Mouse (Mus musculus): ENCODE results near the gene Mthfr. TPM values are rescaled to one million over a fixed set of nuclear protein-coding genes. Genes with fewer than 3 reads are reported as not detected.

Mthfr gene
- polyA plus RNA-seq (2015; fragmentation: Nextera tagmentation; extraction: Ambion mirVana), result 17.3 and 22.0 TPM in 2 replicates

GRCm38 (mm10) chr4:148038600-148039253, at the start of gene Mthfr, which contains the start of gene Clcn6:
Gene Mthfr, plus strand, starts transcription at chr4:148039077.
Gene Clcn6, minus strand, starts transcription at chr4:148038821.
- H3K4me2 ChIP-seq (ENCODE audit: low read length), result peak within 1 kb of the TSS; percentile 65
- H3K27ac ChIP-seq (ENCODE audit: low read length), result peak within 1 kb of the TSS; percentile 89
- no peaks in the 10 kb centered on the region for H3K36me3 ChIP-seq (ENCODE audit: control insufficient read depth, insufficient read depth)
- no peaks in the 10 kb centered on the region for H3K9me3 ChIP-seq (ENCODE audit: control insufficient read depth, low read length)
- peak within 1 kb of the TSS; percentile 78 for H3K9ac ChIP-seq (replicated peaks; ENCODE audit: low read depth, low read length)
- under 1% methylated on average over 54 of the region's 54 CpGs for WGBS
- no peaks in the 10 kb centered on the region for H3K27me3 ChIP-seq (replicated peaks; ENCODE audit: control insufficient read depth, insufficient read depth, low read length)
- H3K4me1 ChIP-seq (replicated peaks; ENCODE audit: control insufficient read depth, insufficient read depth, low read length), result peaks cover 39% of the 10 kb centered on the region
- H3K4me3 ChIP-seq (replicated peaks; ENCODE audit: low read length), result peak within 1 kb of the TSS; percentile 62
- ATAC-seq, result peak; percentile 95

DNA sequence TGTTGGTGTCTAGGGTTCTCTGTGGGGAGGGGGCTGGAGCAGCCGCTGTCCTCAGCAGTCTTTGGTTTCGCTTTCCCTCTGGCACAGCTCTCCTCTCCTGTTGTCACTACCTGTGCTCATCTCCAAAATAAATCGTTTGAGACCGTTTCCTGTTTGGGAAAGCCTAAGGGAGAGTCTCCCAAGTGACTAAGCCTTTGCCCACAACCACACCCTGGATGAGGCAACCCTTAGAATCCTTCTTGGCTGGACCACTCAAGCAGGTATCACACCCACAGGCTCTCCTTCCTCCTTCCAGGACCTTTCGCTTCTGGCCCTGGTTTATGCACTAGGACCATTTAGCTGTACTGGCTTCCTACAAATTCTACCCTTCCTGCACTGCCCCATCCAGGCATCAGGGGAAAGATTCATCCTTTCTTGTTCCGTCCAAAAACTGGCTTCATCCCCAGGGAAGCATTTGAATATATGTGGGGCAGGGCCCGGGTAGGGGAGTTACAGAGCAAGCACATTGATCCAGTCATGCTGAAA, 45.2 kb upstream of the Mthfr start:
- H3K4me3 ChIP-seq (replicated peaks; ENCODE audit: low read length), result no peak overlapping the region
- no peaks in the 10 kb centered on the region for H3K4me1 ChIP-seq (replicated peaks; ENCODE audit: control insufficient read depth, insufficient read depth, low read length)
- H3K36me3 ChIP-seq (ENCODE audit: control insufficient read depth, insufficient read depth), result no peaks in the 10 kb centered on the region
- H3K9ac ChIP-seq (replicated peaks; ENCODE audit: low read depth, low read length), result no peak overlapping the region
- 68% methylated on average over 7 of the region's 7 CpGs for WGBS
- H3K27ac ChIP-seq (ENCODE audit: low read length), result no peak overlapping the region
- no peaks in the 10 kb centered on the region for H3K27me3 ChIP-seq (replicated peaks; ENCODE audit: control insufficient read depth, insufficient read depth, low read length)
- no peak overlapping the region for H3K4me2 ChIP-seq (ENCODE audit: low read length)
- no peaks in the 10 kb centered on the region for H3K9me3 ChIP-seq (ENCODE audit: control insufficient read depth, low read length)
- no peak for ATAC-seq

DNA sequence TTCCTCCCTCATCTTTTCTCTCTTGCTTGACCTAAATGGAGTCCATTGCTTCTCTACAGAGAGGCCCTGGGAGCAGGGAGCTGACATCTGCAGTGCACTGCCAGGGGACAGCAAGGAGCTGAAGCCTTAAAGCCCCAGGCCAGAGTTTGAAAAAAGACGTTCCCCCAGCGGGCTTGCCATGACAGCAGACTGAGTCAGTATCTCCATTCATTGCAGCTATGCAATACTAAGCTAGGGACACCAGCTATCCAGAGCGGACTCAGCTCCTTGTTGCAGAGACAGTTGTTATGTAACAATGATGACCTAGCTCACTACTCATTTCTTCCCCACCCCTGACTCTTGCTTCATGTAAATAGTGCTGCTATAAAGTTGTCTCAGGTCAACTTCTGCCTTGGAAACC, 43.6 kb upstream of the Mthfr start:
- H3K9ac ChIP-seq (replicated peaks; ENCODE audit: low read depth, low read length), result no peak overlapping the region
- H3K27me3 ChIP-seq (replicated peaks; ENCODE audit: control insufficient read depth, insufficient read depth, low read length), result no peaks in the 10 kb centered on the region
- H3K4me3 ChIP-seq (replicated peaks; ENCODE audit: low read length), result no peak overlapping the region
- H3K4me1 ChIP-seq (replicated peaks; ENCODE audit: control insufficient read depth, insufficient read depth, low read length), result peaks cover 3% of the 10 kb centered on the region; the same call in 1 of the 2 replicates
- no peaks in the 10 kb centered on the region for H3K36me3 ChIP-seq (ENCODE audit: control insufficient read depth, insufficient read depth)
- no peak overlapping the region for H3K27ac ChIP-seq (ENCODE audit: low read length)
- no peak overlapping the region for H3K4me2 ChIP-seq (ENCODE audit: low read length)
- ATAC-seq, result no peak
- 80% methylated on average over 3 of the region's 3 CpGs for WGBS
- no peaks in the 10 kb centered on the region for H3K9me3 ChIP-seq (ENCODE audit: control insufficient read depth, low read length)

DNA sequence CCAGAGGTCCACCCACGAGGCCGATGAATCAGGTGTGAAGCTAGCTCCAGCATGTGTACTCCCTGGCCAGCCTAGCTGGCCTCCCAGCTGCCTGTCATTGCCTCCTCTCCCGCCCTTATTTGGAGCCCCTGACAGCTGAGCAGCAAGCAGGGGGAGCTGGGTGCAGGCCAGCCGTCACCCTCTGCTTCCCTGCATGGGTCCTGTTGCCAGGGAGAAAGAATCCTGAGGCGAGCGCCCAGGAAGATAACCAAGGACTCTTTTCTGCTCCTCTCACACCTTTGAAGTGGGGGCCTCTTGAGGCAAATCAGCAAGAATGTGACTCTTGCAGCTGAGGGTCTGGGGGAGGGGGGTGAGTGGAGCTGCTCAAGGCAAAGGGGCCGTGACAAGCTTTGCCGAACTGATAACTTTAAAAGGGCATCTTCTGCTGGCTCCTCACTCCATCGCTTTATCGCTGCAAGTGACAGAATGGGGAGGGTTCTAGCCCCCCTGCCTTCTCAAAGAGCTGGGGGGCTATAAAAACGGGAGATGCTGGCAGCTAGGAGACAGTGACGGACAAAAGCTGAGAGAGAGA, 38.6 kb upstream of the Mthfr start, which contains the start of gene Nppa:
Gene Nppa (plus strand): TSS at position 521 of the 571 bp plus-strand sequence.
- H3K9me3 ChIP-seq (ENCODE audit: control insufficient read depth, low read length), result no peaks in the 10 kb centered on the region
- H3K36me3 ChIP-seq (ENCODE audit: control insufficient read depth, insufficient read depth), result peaks cover 6% of the 10 kb centered on the region; the same call in 1 of the 2 replicates
- H3K4me1 ChIP-seq (replicated peaks; ENCODE audit: control insufficient read depth, insufficient read depth, low read length), result peaks cover 7% of the 10 kb centered on the region
- H3K27ac ChIP-seq (ENCODE audit: low read length), result no peak within 1 kb of the TSS
- H3K27me3 ChIP-seq (replicated peaks; ENCODE audit: control insufficient read depth, insufficient read depth, low read length), result no peaks in the 10 kb centered on the region
- H3K4me2 ChIP-seq (ENCODE audit: low read length), result no peak within 1 kb of the TSS
- peak; percentile 29; the same call in 1 of the 2 replicates for ATAC-seq
- WGBS, result 44% methylated on average over 12 of the region's 12 CpGs
- no peak within 1 kb of the TSS for H3K9ac ChIP-seq (replicated peaks; ENCODE audit: low read depth, low read length)
- no peak within 1 kb of the TSS for H3K4me3 ChIP-seq (replicated peaks; ENCODE audit: low read length)

- Histone ChIP-seq H3K27me3 (replicated peaks; ENCODE audit: control insufficient read depth, insufficient read depth, low read length) (no peaks in the 10 kb centered on the region), H3K4me2 (ENCODE audit: low read length) (no peak overlapping the region), H3K4me3 (replicated peaks; ENCODE audit: low read length) (no peak overlapping the region), H3K4me1 (replicated peaks; ENCODE audit: control insufficient read depth, insufficient read depth, low read length) (peaks cover 7% of the 10 kb centered on the region), H3K27ac (ENCODE audit: low read length) (no peak overlapping the region), H3K9me3 (ENCODE audit: control insufficient read depth, low read length) (no peaks in the 10 kb centered on the region), H3K36me3 (ENCODE audit: control insufficient read depth, insufficient read depth) (peaks cover 14% of the 10 kb centered on the region), H3K9ac (replicated peaks; ENCODE audit: low read depth, low read length) (no peak overlapping the region)
- peak; percentile 18; the same call in 1 of the 2 replicates for ATAC-seq
- 77% methylated on average over 17 of the region's 17 CpGs for WGBS
These were observed 37.7 kb upstream of the Mthfr start for GRCm38 (mm10) chr4:148001013-148001789.

DNA sequence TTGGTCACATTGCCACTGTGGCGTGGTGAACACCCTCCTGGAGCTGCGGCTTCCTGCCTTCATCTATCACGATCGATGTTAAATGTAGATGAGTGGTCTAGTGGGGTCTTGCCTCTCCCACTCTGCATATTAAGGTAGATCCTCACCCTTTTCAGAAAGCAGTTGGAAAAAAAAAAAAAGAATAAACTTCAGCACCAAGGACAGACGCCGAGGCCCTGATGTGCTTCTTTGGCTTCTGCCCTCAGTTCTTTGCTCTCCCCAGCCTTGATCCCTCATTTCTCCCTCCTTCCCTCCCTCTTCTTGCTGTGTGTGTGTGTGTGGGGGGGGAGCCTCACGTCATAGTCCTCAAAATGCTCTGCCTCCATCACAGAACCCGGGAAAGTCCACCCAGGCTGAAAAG, 37.0 kb upstream of the Mthfr start:
- 52% methylated on average over 8 of the region's 8 CpGs for WGBS
- no peaks in the 10 kb centered on the region for H3K27me3 ChIP-seq (replicated peaks; ENCODE audit: control insufficient read depth, insufficient read depth, low read length)
- no peak overlapping the region for H3K4me2 ChIP-seq (ENCODE audit: low read length)
- peaks cover 20% of the 10 kb centered on the region for H3K36me3 ChIP-seq (ENCODE audit: control insufficient read depth, insufficient read depth)
- no peak overlapping the region for H3K4me3 ChIP-seq (replicated peaks; ENCODE audit: low read length)
- H3K9ac ChIP-seq (replicated peaks; ENCODE audit: low read depth, low read length), result no peak overlapping the region
- peaks cover 7% of the 10 kb centered on the region for H3K4me1 ChIP-seq (replicated peaks; ENCODE audit: control insufficient read depth, insufficient read depth, low read length)
- ATAC-seq, result no peak
- H3K27ac ChIP-seq (ENCODE audit: low read length), result no peak overlapping the region
- no peaks in the 10 kb centered on the region for H3K9me3 ChIP-seq (ENCODE audit: control insufficient read depth, low read length)

- H3K4me1 ChIP-seq (replicated peaks; ENCODE audit: control insufficient read depth, insufficient read depth, low read length), result peaks cover 7% of the 10 kb centered on the region
- 94% methylated on average over 7 of the region's 7 CpGs for WGBS
- no peak overlapping the region for H3K4me3 ChIP-seq (replicated peaks; ENCODE audit: low read length)
- H3K9me3 ChIP-seq (ENCODE audit: control insufficient read depth, low read length), result no peaks in the 10 kb centered on the region
- H3K27me3 ChIP-seq (replicated peaks; ENCODE audit: control insufficient read depth, insufficient read depth, low read length), result no peaks in the 10 kb centered on the region
- no peak for ATAC-seq
- H3K9ac ChIP-seq (replicated peaks; ENCODE audit: low read depth, low read length), result no peak overlapping the region
- no peak overlapping the region for H3K27ac ChIP-seq (ENCODE audit: low read length)
- H3K36me3 ChIP-seq (ENCODE audit: control insufficient read depth, insufficient read depth), result peaks cover 41% of the 10 kb centered on the region
- no peak overlapping the region for H3K4me2 ChIP-seq (ENCODE audit: low read length)
These were observed 34.5 kb upstream of the Mthfr start for GRCm38 (mm10) chr4:148004361-148004760.

DNA sequence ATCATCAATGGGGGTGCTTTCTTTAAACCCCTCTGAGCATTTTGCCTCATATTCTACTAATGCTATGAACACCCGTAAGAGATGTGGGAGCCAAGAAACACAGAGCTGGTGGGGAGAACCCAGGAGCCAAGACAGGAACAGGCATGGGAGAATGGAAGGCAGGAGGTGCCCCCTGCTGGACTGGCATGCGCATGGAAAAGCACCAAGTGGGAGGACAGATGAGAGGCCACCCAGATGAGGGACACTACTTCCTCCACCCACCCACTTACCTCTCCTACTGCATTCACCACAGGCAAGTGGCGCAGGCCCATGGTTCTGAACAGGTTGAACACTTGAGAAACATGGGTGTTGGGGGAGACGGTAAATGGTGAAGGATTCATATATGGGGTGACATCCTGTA, 30.5 kb upstream of the Mthfr start:
- Histone ChIP-seq H3K9me3 (ENCODE audit: control insufficient read depth, low read length) (no peaks in the 10 kb centered on the region), H3K27ac (ENCODE audit: low read length) (no peak overlapping the region), H3K9ac (replicated peaks; ENCODE audit: low read depth, low read length) (no peak overlapping the region), H3K4me1 (replicated peaks; ENCODE audit: control insufficient read depth, insufficient read depth, low read length) (no peaks in the 10 kb centered on the region), H3K36me3 (ENCODE audit: control insufficient read depth, insufficient read depth) (peaks cover 77% of the 10 kb centered on the region), H3K4me2 (ENCODE audit: low read length) (no peak overlapping the region), H3K4me3 (replicated peaks; ENCODE audit: low read length) (no peak overlapping the region), H3K27me3 (replicated peaks; ENCODE audit: control insufficient read depth, insufficient read depth, low read length) (no peaks in the 10 kb centered on the region)
- 71% methylated on average over 4 of the region's 4 CpGs for WGBS
- peak; percentile 34; the same call in 1 of the 2 replicates for ATAC-seq

DNA sequence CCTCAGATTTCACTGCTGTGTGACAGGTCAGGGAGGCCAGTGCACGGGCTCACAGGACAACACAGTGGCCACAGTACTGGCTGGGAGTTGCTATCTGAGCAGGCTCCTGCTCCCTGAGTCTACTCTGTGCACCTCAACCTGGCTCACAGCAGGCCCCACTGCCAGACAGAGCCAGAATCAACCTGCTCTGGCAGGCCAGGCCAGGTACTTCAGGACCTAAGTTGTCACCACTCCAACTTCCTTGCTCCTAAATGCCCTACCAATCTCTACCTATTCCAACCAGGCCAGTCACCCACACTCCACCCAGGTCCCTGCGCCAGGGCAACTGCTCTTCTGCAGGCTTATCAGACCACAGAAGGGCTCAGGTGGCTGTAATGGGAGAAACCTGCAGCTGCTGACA, 29.2 kb upstream of the Mthfr start:
- ATAC-seq, result no peak
- no peaks in the 10 kb centered on the region for H3K27me3 ChIP-seq (replicated peaks; ENCODE audit: control insufficient read depth, insufficient read depth, low read length)
- H3K4me3 ChIP-seq (replicated peaks; ENCODE audit: low read length), result no peak overlapping the region
- no peaks in the 10 kb centered on the region for H3K9me3 ChIP-seq (ENCODE audit: control insufficient read depth, low read length)
- H3K27ac ChIP-seq (ENCODE audit: low read length), result no peak overlapping the region
- 90% methylated on average over 2 of the region's 2 CpGs for WGBS
- H3K4me1 ChIP-seq (replicated peaks; ENCODE audit: control insufficient read depth, insufficient read depth, low read length), result no peaks in the 10 kb centered on the region
- H3K9ac ChIP-seq (replicated peaks; ENCODE audit: low read depth, low read length), result no peak overlapping the region
- H3K4me2 ChIP-seq (ENCODE audit: low read length), result no peak overlapping the region
- peaks cover 84% of the 10 kb centered on the region for H3K36me3 ChIP-seq (ENCODE audit: control insufficient read depth, insufficient read depth)

All from forebrain, embryonic 16.5 days (tissue).